ENCODE assay signal across 17 mouse cellular contexts in the genomic region with DNA sequence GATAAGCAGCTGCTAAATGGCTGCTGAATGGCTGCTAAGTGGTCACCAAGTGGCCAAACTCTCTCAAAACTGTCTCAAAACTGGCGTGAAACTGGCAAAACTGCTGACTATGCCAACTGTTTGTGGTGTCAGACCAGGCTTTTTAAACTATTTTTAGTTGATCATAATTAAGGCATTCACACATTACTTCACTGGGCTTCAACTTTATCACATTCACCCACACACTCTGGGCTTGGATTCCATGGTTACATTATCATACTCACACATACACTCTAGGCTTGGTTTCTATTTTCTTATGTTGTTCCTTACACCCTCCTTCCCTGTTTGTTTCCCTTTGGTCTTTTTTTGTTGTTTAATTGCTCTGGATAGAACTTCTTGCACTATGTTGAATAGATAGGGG.
DNase-seq lines count a peak whose midpoint lies in the region; ATAC-seq lines count a peak whose summit lies in the region.
"Had no signal": no experiment of that assay in that cellular context is flagged by ENCODE, and none has a peak within 500 bp of the region (broad histone marks: within the 10 kb centered on the region; RNA-seq: fewer than 3 reads in every experiment).

No protein-coding gene starts in this region.

- DNase-seq in left cerebral cortex, adult 11 months (ENCODE audit: low spot score): peak; percentile 41
- no peak for DNase-seq in left cerebral cortex, postnatal 4 days
- DNase-seq in frontal cortex, postnatal 36 days (ENCODE audit: low spot score in 2 of 2): peak; percentile 9 to 67
- peak; percentile 36 to 49 for DNase-seq in left cerebral cortex, adult 9 months (ENCODE audit: low spot score in 2 of 2)
- DNase-seq in right cerebral cortex, postnatal 36 days (ENCODE audit: low spot score in 2 of 2): peak; percentile 4 to 50
- DNase-seq in kidney, postnatal 25 days: no peak
- DNase-seq: adrenal gland, postnatal 10 days; cerebellum, adult 9-10 months; gastrocnemius, postnatal 10 days; heart, postnatal 10 days; kidney, postnatal 4 days; lung, embryonic 14.5 days; midbrain, embryonic 14.5 days had no signal

- intact Hi-C loops in left cerebral cortex, postnatal 4 days (cut with DNase I): no loop called here

- ATAC-seq in erythroblast, adult 5-6 weeks (replicated peaks; ENCODE audit: low FRiP score, poor library complexity, severe bottlenecking): no peak
- ATAC-seq: forebrain, embryonic 15.5 days; hindbrain, postnatal 0 days; intestine, postnatal 0 days had no signal

Comparison
In these comparisons a context has a peak if more than half of its experiments do, and no peak if none do; other contexts are left out.
1. DNase-seq: peak in left cerebral cortex, adult 11 months (single experiment), frontal cortex, postnatal 36 days (2 of 2), left cerebral cortex, adult 9 months (2 of 2) and right cerebral cortex, postnatal 36 days (2 of 2); none in left cerebral cortex, postnatal 4 days (single experiment) and kidney, postnatal 25 days (0 of 2).